Mouse (Mus musculus) retina, embryonic 14.5 days (tissue): ENCODE results near the gene Nfu1.

Experiments used
- DNase-seq: peaks from one replicate; pipeline ENCODE4 v3.0.0-alpha.2; 2015; ENCODE audit warnings: low spot score

Gene Nfu1

DNA sequence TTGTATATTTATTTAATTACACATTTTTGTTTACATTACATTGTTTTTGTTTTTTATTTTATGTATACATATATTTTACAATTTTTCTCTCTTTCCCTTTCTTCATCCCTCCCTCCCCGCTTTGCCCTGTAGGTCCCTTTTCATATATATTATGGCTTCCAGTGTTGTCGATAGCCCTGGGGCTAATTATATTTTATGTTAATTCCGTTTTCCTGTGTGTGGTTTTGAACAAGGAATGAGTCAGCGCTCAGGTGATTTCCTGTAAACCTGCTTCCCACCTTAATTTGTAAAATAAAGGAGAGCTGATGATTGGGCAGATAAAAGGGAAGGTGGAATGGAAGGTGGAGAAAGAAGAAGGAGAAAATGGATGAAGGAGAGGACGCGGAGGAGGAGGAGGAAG, at the start of gene Nfu1:
Gene Nfu1 (plus strand): TSS at position 350 of the 400 bp plus-strand sequence.
- DNase-seq: no peak

DNA sequence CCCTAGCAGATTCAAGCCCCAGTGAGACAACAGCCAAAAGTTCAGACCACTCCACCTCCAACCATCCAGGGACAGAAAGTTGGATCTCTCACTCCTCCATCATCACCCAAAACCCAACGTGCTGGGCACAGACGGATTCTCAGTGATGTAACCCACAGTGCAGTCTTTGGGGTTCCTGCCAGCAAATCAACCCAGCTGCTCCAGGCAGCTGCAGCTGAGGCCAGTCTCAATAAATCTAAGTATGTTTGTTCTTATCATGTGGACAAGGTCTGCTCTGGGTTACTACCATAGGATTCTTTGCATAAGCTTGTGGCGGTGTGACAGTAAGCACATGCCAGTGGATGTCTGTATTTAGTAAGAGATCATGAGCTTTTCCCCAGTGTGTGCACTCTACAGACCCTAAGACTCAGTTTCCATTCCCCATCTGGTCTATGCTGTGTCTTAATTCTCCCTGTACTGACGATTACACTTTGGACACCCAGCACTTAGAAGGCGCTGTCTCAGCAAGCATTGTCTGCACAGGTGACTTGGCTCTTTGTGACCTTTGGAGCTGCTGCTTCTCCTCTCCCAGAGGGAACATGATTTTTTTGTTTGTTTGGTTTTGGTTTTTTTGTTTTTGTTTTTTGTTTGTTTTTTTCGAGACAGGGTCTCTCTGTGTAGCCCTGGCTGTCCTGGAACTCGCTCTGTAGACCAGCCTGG, 44.9 kb upstream of the Nfu1 start:
- no peak for DNase-seq

- DNase-seq: no peak
These were observed 41.9 kb upstream of the Nfu1 start for GRCm38 (mm10) chr6:86967166-86967565.

DNA sequence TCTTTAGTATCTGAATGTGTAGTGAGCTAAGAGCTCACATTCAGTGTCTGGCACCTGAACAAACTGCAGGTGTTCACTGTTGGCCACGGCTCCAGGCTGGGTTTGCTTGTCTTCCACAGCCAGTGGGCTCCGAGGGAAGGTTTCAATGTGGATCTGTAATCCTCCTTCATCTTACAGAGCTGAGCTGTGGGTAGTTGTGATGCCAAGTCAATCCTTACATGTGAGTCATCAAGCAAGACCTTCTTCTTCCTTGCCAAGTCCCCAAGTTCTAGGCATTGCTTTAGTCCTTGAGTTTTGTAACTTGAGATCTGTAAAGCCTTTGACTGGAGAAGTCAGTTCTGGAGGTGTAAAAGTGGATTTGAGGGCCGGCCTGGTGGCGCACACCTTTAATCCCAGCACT, 35.1 kb upstream of the Nfu1 start:
- DNase-seq: no peak

DNA sequence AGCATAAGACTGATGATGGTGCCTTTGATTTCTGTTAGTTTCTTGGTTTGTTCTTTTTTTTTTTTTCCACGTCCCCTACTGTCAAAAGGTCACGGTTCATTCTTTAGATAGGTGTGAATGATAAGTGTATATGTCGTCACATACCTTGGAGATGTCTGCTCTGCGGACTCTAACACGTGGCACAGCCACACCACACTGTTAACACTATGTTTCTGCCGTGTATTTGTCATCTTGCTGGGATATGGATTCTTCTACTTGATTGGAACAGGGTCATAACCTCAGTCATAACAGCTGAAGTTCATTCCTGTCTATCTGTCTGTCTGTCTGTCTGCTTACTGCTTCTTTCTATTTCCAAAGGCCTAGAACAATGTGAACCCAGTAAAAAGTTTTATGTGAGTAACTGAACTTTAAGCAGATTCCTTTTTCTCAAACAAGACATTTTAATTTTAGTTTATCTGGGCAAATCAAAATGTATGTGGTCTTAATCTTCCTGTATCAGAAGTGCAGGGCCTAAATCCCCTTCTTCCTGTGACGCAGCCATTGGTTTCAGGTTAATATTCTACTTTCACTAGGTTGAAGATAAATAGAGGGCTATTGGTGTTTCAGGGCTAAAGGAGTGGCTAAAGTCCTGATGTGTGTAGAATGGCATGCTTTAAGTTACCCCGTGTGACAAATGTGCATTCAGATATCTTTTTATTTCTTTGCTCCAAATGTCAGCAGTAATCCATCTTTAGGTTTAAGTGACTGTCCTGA, 30.7 kb upstream of the Nfu1 start:
- no peak for DNase-seq

- DNase-seq: no peak
These were observed 30.1 kb upstream of the Nfu1 start for GRCm38 (mm10) chr6:86978909-86979265.

- DNase-seq: no peak
These were observed 27.8 kb upstream of the Nfu1 start for GRCm38 (mm10) chr6:86981206-86981605.

DNA sequence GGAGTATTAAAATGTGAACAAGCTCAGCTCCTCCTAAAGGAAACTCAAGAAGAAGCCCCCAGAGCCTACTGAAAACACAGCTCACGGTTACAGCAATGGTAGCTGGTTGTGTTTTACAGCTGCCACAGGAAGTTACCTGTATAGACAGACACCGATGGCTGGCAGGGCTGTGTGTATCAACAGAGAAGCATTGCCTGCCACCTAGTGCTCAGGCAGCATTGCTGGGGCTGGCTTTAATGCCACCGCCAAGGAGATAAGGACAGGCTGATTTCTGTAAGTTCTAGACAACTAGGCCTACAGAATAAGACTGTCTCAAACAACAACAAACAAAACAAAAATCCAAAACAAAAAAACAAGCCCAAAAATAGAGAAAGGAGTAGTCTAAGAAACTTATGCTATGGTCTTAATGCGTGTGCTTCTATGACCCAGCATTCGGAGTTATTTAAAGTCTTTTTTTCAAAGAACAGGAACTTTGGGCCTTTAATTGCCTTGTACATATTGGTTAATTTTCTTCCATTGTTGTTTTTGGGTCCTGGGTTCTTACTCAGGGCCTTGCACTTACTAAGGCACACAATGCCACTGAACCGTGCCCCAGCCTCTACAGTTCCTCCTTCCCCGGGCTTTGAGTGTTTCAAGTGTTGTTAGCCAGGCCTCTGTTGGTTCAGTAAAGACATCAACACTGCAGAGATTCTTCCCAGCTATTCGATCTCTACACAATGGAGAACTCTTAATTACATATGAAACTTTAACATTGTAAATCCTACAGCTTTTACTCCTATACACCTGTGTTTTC, 23.5 kb upstream of the Nfu1 start:
- DNase-seq: no peak

DNA sequence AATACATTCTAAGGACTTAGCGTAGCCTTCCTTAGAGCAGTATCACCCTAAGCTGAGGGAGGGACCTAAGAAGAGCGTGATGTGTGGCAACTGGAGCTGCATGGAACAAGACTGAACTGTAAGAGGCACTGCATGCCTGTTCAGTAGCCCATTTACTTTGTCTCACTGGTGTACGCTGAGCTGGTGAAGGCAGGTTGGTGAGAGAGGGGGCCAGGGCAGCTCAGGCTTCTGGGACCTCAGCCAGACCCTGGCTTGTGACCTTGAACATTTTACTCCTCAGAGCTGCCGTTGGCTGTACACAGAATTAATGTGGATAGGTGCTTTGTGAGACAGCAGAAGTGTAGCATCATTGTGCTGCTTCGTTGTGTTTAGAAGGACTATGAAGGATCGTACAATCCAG, 19.5 kb upstream of the Nfu1 start:
- peak; percentile 2 for DNase-seq

DNA sequence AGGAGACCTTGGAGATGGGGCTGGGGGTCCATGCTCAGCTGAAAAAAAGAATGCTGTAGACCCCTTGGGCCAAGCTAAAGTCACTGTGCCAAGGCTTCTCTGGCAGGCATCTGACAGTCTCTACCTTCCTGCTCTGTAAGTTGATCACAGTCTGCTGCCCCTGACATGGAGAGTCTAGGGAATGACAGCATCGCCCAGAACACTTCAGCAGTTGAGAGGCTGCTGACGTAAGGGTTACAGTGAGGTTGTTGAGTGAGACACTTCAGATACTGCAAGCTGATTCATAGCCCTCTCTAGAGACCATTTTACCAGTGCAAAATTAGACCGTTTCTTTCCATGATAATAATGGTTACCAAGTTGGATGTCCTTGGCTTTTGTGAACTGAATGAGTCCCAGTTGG, 18.0 kb upstream of the Nfu1 start:
- DNase-seq: no peak

- DNase-seq: no peak
These were observed 16.7 kb upstream of the Nfu1 start for GRCm38 (mm10) chr6:86992349-86992748.

DNA sequence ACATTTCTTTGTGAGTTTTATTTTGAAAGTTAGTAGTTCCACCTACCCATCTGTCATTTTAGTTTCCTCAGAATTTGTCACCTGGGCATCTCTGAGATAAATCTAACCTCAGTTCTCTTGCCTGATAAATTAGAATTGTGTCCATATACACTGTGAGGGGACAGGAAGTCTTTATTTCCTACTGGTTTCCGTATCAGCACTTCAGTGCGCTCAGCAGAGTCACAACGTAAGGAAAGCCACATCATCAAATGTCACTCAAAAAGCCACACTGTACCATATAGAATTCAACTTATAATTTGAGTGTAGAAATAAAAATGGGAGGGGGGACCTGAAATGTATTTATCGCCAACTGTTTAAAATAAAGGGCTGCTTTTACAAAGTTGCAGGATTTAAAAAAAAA, 14.8 kb upstream of the Nfu1 start:
- no peak for DNase-seq

GRCm38 (mm10) chr6:86996629-86997307, 12.3 kb upstream of the Nfu1 start:
- no peak for DNase-seq

DNA sequence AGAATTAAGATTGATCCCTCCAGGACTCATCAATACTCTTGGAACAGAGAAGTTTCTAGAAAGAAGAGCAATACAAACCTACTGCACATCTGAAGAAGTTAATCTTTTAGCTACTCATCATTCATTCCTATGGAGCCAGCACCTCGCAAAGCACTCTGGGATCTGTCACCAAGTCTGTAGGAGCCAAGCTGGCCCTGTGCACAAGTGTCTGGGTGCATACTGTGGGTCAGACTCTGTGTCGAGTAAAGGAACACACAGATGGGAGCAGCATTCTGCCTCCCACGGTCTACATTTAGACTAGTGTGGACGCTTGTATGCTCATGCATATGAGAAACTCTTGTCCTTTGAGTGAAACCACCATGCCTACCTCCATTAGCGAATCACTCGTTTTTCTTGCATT, 11.7 kb upstream of the Nfu1 start:
- DNase-seq: no peak

DNA sequence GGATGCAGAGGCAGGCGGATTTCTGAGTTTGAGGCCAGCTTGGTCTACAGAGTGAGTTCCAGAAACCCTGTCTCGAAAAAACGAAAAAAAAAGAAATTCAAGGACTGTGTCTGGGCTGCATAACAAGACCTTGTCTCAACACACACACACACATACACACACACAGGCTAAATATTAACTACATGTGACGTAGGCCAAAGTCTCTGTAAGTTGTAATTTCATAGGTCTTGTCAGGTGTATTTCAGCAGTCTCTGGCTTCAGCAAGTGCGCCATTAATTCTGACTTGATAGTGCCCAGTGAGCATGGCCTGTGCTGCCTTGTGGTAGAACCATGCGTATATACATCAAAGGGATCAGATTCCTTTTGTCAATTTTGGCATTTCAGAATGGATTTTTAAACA, 7.0 kb upstream of the Nfu1 start:
- no peak for DNase-seq

DNA sequence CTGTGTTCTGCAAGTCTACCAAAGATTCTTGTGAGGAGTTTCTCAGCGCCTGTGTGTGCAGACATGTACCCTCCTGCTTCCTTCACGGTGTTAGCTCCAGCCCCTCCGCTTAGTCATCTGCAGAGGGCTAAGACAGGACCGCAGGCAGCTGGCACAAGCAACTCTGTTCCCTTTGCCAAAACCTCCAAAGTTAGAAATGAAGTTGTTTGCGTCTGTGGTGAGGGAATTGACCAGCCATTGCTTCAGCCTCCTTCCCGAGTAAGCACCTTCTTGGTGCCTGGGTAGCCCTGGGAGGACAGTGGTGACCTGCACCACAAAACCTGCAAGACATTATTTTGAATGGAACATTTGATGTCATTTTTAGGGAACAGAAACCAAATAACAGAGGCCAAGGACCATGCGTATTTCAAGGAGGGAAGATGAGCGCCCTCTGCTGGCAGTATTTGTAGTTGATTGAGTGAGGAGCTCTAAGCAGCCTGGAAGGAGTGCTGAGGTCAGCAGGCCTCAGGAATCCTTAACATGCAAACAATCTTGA, 6.4 kb upstream of the Nfu1 start:
- DNase-seq: peak; percentile 88

- DNase-seq: no peak
These were observed 4.9 kb upstream of the Nfu1 start for GRCm38 (mm10) chr6:87004099-87004498.

DNA sequence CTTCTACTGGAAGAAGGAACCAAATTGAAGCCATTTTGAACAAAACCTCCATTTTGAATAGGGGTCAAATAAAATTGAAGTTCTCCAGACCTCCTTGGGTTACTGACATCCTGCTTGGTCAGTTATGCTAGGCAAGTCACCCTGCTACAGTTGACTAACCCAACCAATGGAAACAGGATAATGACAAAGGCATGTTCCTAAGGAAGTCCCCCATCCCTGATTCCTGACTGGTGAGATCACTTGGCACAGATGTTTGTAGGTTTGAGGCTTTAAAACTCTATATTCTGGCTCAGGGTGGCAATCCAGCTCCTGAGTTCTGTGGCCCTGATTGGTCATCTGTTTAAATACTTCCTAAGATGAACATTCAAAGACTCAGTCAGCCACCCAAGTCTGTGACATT, 3.5 kb upstream of the Nfu1 start:
- no peak for DNase-seq

DNA sequence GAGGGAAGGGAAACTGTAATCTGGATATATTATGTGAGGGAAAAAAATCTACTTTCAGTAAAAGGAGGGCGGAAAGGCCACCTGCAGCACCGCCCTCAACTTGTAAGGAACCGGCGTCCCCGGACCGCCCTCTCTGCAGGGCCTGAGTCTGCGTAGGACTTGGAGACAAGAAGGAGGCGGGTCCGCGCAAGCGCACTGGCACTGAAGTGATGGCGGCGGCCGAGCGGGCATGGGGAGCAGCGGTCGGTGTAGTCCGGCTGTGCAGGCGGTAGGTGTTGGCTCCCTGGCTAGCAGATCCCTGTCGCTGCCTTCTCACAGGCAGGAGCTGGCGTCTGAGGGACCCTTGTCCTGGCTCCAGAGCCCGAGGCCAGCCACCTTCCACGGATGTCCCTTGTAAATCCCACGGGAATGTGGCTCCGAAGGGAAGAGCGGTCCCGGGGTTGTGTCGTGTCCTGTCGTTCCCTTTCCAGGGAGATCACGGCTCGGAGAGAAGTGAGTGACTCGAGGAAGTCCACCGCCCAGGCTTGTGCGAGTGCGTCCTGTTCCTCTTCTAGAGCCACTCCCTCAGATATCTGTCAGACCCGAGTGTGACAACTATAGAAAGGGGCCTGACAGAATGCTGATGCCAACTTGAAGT, 774 bp downstream of the Nfu1 start:
- DNase-seq: peak; percentile 95

DNA sequence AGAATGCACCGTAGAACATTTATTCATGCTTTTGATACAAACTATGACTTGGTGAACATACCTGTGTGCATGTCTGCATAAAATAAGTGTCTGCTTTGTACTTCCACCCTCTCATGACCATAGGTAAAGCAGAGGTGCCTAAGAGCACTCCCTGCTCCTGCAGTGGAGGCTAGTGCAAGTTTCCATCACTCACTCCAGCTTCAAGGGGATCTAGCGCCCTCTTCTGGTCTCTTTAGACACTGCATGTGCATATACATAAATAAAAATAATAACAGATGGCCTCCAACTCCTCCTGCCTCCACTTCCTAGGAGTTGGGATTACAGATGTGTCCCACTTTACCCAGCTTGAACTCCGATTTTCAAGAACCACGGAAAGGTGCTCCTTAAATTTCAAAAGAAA, 7.9 kb downstream of the Nfu1 start:
- peak; percentile 69 for DNase-seq

GRCm38 (mm10) chr6:87018874-87019273, 9.8 kb downstream of the Nfu1 start:
- DNase-seq: no peak

- no peak for DNase-seq
These were observed 12.8 kb downstream of the Nfu1 start for GRCm38 (mm10) chr6:87021791-87022190.
